Mouse (Mus musculus) heart, postnatal 10 days (tissue): ENCODE measurements at regions not wholly inside any gene's neighbourhood (a gene's known extent, or its start where the extent isn't known, plus 50 kb on each side); places are given as distances from the start of the nearest gene placed in this dataset.
"Not testable (repeated sequence)": the region's sequence is repeated elsewhere in the genome, so short reads cannot be mapped to it uniquely, and the experiment has no call there.

Experiments used
- DNase-seq, 2 experiments: peaks; one replicate each; pipeline ENCODE4 v3.0.0; 2021
- intact Hi-C: fragments of 180-260 bp; cut with DNase I; formaldehyde crosslinking; loops from one replicate; pipeline ENCODE4 v1.15.1; 2025

- intact Hi-C loops, result loop anchor here (5.0 kb wide), 1 partner anchor 204 kb away; no protein-coding TSS in a partner anchor
- DNase-seq, result no peak
Measured at GRCm38 (mm10) chr16:29738075-29738474, 158.9 kb downstream of the Opa1 start.

- no peak for DNase-seq
- intact Hi-C loops, result no loop called here
Measured at GRCm38 (mm10) chr16:29742497-29743230, 163.5 kb downstream of the Opa1 start.

- intact Hi-C loops, result no loop called here
- DNase-seq, result peak in 1 of 2 experiments; percentile 40
Measured at GRCm38 (mm10) chr16:29745486-29745885, 166.4 kb downstream of the Opa1 start.

GRCm38 (mm10) chr16:29746245-29746644 is 167.1 kb downstream of the Opa1 start:
- intact Hi-C loops, result no loop called here
- DNase-seq, result no peak

GRCm38 (mm10) chr16:29749167-29749566 is 170.0 kb downstream of the Opa1 start:
- no peak for DNase-seq
- intact Hi-C loops, result no loop called here

GRCm38 (mm10) chr16:29754579-29755199 is 175.6 kb downstream of the Opa1 start:
- DNase-seq, result no peak
- intact Hi-C loops, result no loop called here

- intact Hi-C loops, result no loop called here
- DNase-seq, result no peak
Measured at GRCm38 (mm10) chr16:29758246-29758645, 179.1 kb downstream of the Opa1 start.

- intact Hi-C loops, result no loop called here
- no peak for DNase-seq
Measured at GRCm38 (mm10) chr16:29759416-29759815, 180.3 kb downstream of the Opa1 start.

GRCm38 (mm10) chr16:29760627-29761026 is 181.5 kb downstream of the Opa1 start:
- DNase-seq, result no peak
- intact Hi-C loops, result loop anchor here (5.0 kb wide), 1 partner anchor 52 kb away; no protein-coding TSS in a partner anchor

- peak; percentile 90 to 91 for DNase-seq
- intact Hi-C loops, result loop anchor here (5.0 kb wide), 1 partner anchor 50 kb away; no protein-coding TSS in a partner anchor
Measured at GRCm38 (mm10) chr16:29761779-29762277, 182.7 kb downstream of the Opa1 start.

GRCm38 (mm10) chr16:29764376-29764775 is 185.2 kb downstream of the Opa1 start:
- no peak for DNase-seq
- intact Hi-C loops, result loop anchor here (5.0 kb wide), 1 partner anchor 48 kb away; no protein-coding TSS in a partner anchor

GRCm38 (mm10) chr16:29765801-29766200 is 186.7 kb downstream of the Opa1 start:
- DNase-seq, intact Hi-C loops: not testable (repeated sequence)

- no peak for DNase-seq
- intact Hi-C loops, result no loop called here
Measured at GRCm38 (mm10) chr16:29771320-29771719, 192.2 kb downstream of the Opa1 start.

- intact Hi-C loops, result no loop called here
Measured at GRCm38 (mm10) chr16:29771728-29772608, 192.8 kb downstream of the Opa1 start.

GRCm38 (mm10) chr16:29772609-29772988 is 193.5 kb downstream of the Opa1 start:
- DNase-seq, result peak in 1 of 2 experiments; percentile 18
- intact Hi-C loops, result no loop called here

More at GRCm38 (mm10) chr16:29771728-29772608, 192.8 kb downstream of the Opa1 start:
- no peak for DNase-seq

- intact Hi-C loops, result no loop called here
- no peak for DNase-seq
Measured at GRCm38 (mm10) chr16:29773056-29773455, 193.9 kb downstream of the Opa1 start.

- DNase-seq, result no peak
- intact Hi-C loops, result no loop called here
Measured at GRCm38 (mm10) chr16:29774949-29775348, 195.8 kb downstream of the Opa1 start.

GRCm38 (mm10) chr16:29775879-29776278 is 196.7 kb downstream of the Opa1 start:
- no peak for DNase-seq
- intact Hi-C loops, result no loop called here

- intact Hi-C loops, result no loop called here
- DNase-seq, result no peak
Measured at GRCm38 (mm10) chr16:29782441-29782840, 203.3 kb downstream of the Opa1 start.

GRCm38 (mm10) chr16:29785114-29785513 is 206.0 kb downstream of the Opa1 start:
- intact Hi-C loops, result no loop called here
- no peak for DNase-seq

GRCm38 (mm10) chr16:29786540-29786939 is 207.4 kb downstream of the Opa1 start:
- intact Hi-C loops, result no loop called here
- no peak for DNase-seq
